Comparison of ENCODE assay signal across 23 mouse cellular contexts in the genomic region with DNA sequence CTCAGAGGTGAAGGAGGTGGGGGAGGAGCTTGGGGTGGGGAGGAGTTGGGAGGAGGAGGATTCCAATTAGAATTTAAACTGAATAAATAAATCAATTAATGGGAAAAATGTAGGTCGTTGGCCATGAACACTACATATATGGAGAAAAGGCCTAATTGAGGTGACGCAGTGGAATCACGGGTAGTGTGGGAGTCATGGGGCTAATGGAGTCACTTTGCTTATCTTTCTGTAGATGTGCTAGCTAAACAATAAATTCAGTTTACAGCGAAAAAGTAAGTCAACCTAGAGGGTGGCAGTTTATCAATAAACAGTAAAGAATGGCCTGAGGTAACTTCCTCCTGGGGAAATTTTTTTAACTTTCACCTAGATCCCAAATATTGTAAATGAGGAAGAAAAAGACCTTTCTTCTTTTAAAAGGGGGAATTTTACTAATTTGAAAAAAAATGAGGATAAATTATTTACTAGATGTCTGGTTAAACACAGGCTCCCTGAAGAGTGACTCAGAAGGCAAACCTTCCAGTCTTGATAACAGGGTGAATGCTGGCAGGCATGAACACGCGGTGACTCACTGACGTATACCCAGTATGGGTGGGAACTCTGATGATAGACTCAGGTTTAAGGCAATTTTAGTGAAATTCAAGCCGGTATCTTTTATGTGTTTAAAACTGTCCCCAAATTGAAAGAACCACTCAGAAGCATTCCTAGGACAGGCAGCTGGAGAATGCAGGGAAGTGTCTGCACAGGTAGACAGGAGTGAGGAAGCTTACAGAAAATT. TPM values are rescaled to one million over a fixed set of nuclear protein-coding genes. Genes with fewer than 3 reads are reported as not detected.
A peak's percentile ranks its signal among the peaks of the same experiment; 100 is the strongest.
DNase-seq lines count a peak whose midpoint lies in the region; ATAC-seq and TF ChIP-seq lines count a peak whose summit lies in the region.
"Had no signal": no experiment of that assay in that cellular context is flagged by ENCODE, and none has a peak within 500 bp of the region (broad histone marks: within the 10 kb centered on the region; RNA-seq: fewer than 3 reads in every experiment).

No protein-coding gene starts in this region.

- H3K27me3 ChIP-seq in heart, postnatal 0 days (ENCODE audit: control insufficient read depth, insufficient read depth, low read length), result no peaks in the 10 kb centered on the region
- H3K27me3 ChIP-seq in C2C12 (ENCODE audit: control insufficient read depth, insufficient read depth, insufficient read length), result no peaks in the 10 kb centered on the region
- no peaks in the 10 kb centered on the region for H3K27me3 ChIP-seq in intestine, postnatal 0 days (replicated peaks; ENCODE audit: control insufficient read depth, insufficient read depth, low read length)
- no peaks in the 10 kb centered on the region for H3K27me3 ChIP-seq in forebrain, embryonic 10.5 days (ENCODE audit: poor library complexity, severe bottlenecking)
- H3K27me3 ChIP-seq: heart, embryonic 15.5 days; limb, embryonic 12.5 days; liver, embryonic 13.5 days; midbrain, embryonic 13.5 days had no signal

- no peak overlapping the region for H3K4me3 ChIP-seq in heart, postnatal 0 days (ENCODE audit: low read depth, low read length)
- H3K4me3 ChIP-seq in C2C12 (ENCODE audit: insufficient read depth, poor library complexity, severe bottlenecking), result no peak overlapping the region
- no peak overlapping the region for H3K4me3 ChIP-seq in intestine, postnatal 0 days (ENCODE audit: low read depth, low read length)
- H3K4me3 ChIP-seq in forebrain, embryonic 10.5 days, result no peak overlapping the region
- H3K4me3 ChIP-seq: erythroblast, embryonic 14.5 days; heart, embryonic 15.5 days; limb, embryonic 12.5 days; liver, embryonic 13.5 days; midbrain, embryonic 13.5 days had no signal

- 62% methylated on average over 8 of the region's 8 CpGs for WGBS in heart, postnatal 0 days
- WGBS in intestine, postnatal 0 days, result 36% methylated on average over 8 of the region's 8 CpGs
- 89% methylated on average over 8 of the region's 8 CpGs for WGBS in forebrain, embryonic 10.5 days

- DNase-seq in heart, postnatal 0 days (ENCODE audit: low spot score), result peak; percentile 17
- no peak for DNase-seq in heart, adult 8-10 months (ENCODE audit: low spot score)
- DNase-seq in adrenal gland, postnatal 14 days, result peak; percentile 22
- no peak for DNase-seq in cerebellum, postnatal 4 days (ENCODE audit: low spot score in 2 of 2)
- no peak for DNase-seq in forebrain, embryonic 10.5 days (ENCODE audit: extremely low spot score, low spot score)
- DNase-seq: B cell, adult 2 months; cerebellum, postnatal 10 days; forebrain, postnatal 0 days; heart, adult 11 months; kidney, adult 2 months; kidney, postnatal 25 days; layer of hippocampus, adult 9-11 months; liver, embryonic 13.5 days; right cerebral cortex, postnatal 14 days; thymus, postnatal 36 days had no signal

- no peak overlapping the region for H3K4me2 ChIP-seq in heart, postnatal 0 days (ENCODE audit: low read depth, low read length)
- H3K4me2 ChIP-seq in intestine, postnatal 0 days (replicated peaks; ENCODE audit: low read depth), result no peak overlapping the region
- H3K4me2 ChIP-seq: heart, embryonic 15.5 days; hindbrain, embryonic 14.5 days; limb, embryonic 12.5 days; liver, embryonic 13.5 days; midbrain, embryonic 13.5 days had no signal

- no peaks in the 10 kb centered on the region for H3K79me2 ChIP-seq in C2C12 (ENCODE audit: control insufficient read depth, insufficient read depth)

- TF ChIP-seq CTCF in heart, postnatal 0 days (IDR thresholded peaks at IDR 0.05; ENCODE audit: low read depth), result no peak
- no peak for TF ChIP-seq CTCF in C2C12 (IDR thresholded peaks at IDR 0.05; ENCODE audit: control insufficient read depth, insufficient read depth, insufficient read length)
- TF ChIP-seq CTCF in intestine, postnatal 0 days (IDR thresholded peaks at IDR 0.05; ENCODE audit: low read depth), result no peak

- no peak overlapping the region for H3ac ChIP-seq in C2C12 (ENCODE audit: control insufficient read depth, insufficient read length, low read depth)

- no peak for TF ChIP-seq EP300 in heart, postnatal 0 days (IDR thresholded peaks at IDR 0.05; ENCODE audit: low read depth)

- H3K27ac ChIP-seq in heart, postnatal 0 days (ENCODE audit: low read depth), result no peak overlapping the region
- H3K27ac ChIP-seq in intestine, postnatal 0 days (ENCODE audit: low read depth, low read length), result no peak overlapping the region
- no peak overlapping the region for H3K27ac ChIP-seq in forebrain, embryonic 10.5 days
- H3K27ac ChIP-seq: heart, embryonic 15.5 days; hindbrain, embryonic 14.5 days; limb, embryonic 12.5 days; liver, embryonic 13.5 days; midbrain, embryonic 13.5 days had no signal

- H3K9me3 ChIP-seq in heart, postnatal 0 days (replicated peaks; ENCODE audit: control insufficient read depth, low read length), result no peaks in the 10 kb centered on the region
- H3K9me3 ChIP-seq in intestine, postnatal 0 days (ENCODE audit: control insufficient read depth), result no peaks in the 10 kb centered on the region
- H3K9me3 ChIP-seq in forebrain, embryonic 10.5 days, result no peaks in the 10 kb centered on the region
- H3K9me3 ChIP-seq: heart, embryonic 15.5 days; limb, embryonic 12.5 days; liver, embryonic 13.5 days; midbrain, embryonic 13.5 days had no signal

- no peak for ATAC-seq in heart, postnatal 0 days (ENCODE audit: insufficient read depth, low read depth)
- peak; percentile 97 for ATAC-seq in intestine, postnatal 0 days
- no peak for ATAC-seq in cerebellum, adult (ENCODE audit: insufficient number of reproducible peaks, low FRiP score, low TSS enrichment)
- ATAC-seq: forebrain, postnatal 0 days; midbrain, embryonic 13.5 days had no signal

- no peaks in the 10 kb centered on the region for H3K4me1 ChIP-seq in heart, postnatal 0 days (ENCODE audit: control insufficient read depth, insufficient read depth)
- H3K4me1 ChIP-seq in intestine, postnatal 0 days (replicated peaks; ENCODE audit: control insufficient read depth, insufficient read depth, low read length), result 0 out of 2 replicates have a peak, but pooled peaks cover 3% of the 10 kb centered on the region
- H3K4me1 ChIP-seq in forebrain, embryonic 10.5 days, result no peaks in the 10 kb centered on the region
- H3K4me1 ChIP-seq: limb, embryonic 12.5 days; liver, embryonic 13.5 days; midbrain, embryonic 13.5 days had no signal

- no peak overlapping the region for H3K9ac ChIP-seq in heart, postnatal 0 days (replicated peaks; ENCODE audit: low read depth, low read length)
- H3K9ac ChIP-seq in intestine, postnatal 0 days (ENCODE audit: low read depth, low read length), result no peak overlapping the region
- H3K9ac ChIP-seq: forebrain, postnatal 0 days; heart, embryonic 15.5 days; hindbrain, embryonic 14.5 days; limb, embryonic 12.5 days; liver, embryonic 13.5 days; midbrain, embryonic 13.5 days had no signal

- H3K36me3 ChIP-seq in heart, postnatal 0 days (replicated peaks; ENCODE audit: control insufficient read depth, insufficient read depth, low read length), result no peaks in the 10 kb centered on the region
- no peaks in the 10 kb centered on the region for H3K36me3 ChIP-seq in C2C12 (ENCODE audit: control insufficient read depth, insufficient read depth)
- no peaks in the 10 kb centered on the region for H3K36me3 ChIP-seq in intestine, postnatal 0 days (ENCODE audit: control insufficient read depth, insufficient read depth)
- H3K36me3 ChIP-seq in forebrain, embryonic 10.5 days (replicated peaks), result no peaks in the 10 kb centered on the region
- H3K36me3 ChIP-seq: heart, embryonic 15.5 days; limb, embryonic 12.5 days; liver, embryonic 13.5 days; midbrain, embryonic 13.5 days had no signal

- H3K79me3 ChIP-seq in C2C12 (ENCODE audit: low read depth), result no peaks in the 10 kb centered on the region

TF ChIP-seq in C2C12, 6 proteins besides CTCF, POLR2A, EP300 and RAD21:
- TF ChIP-seq MAX (IDR thresholded peaks at IDR 0.05) (no peak), FOSL1 (IDR thresholded peaks at IDR 0.05; ENCODE audit: insufficient read depth, low read length, poor library complexity, severe bottlenecking) (peak; percentile 89), MYOG (IDR thresholded peaks at IDR 0.05; ENCODE audit: control insufficient read depth, extremely low read depth, insufficient read length) (no peak), CEBPB (IDR thresholded peaks at IDR 0.05; ENCODE audit: low read depth) (no peak), USF1 (IDR thresholded peaks at IDR 0.05; ENCODE audit: low read depth) (no peak), MYOD1 (IDR thresholded peaks at IDR 0.05; ENCODE audit: control insufficient read depth, insufficient read length, low read depth) (no peak)

RNA-seq across cellular contexts. Expression of a gene that starts 6.6 kb away (rescaled TPM):
- total RNA-seq in heart, postnatal 0 days (2014; rRNA removed; ENCODE audit: low replicate concordance), result 4.9 and 8.7 TPM in 2 replicates
- polyA plus RNA-seq in heart, postnatal 0 days (2015; fragmentation: Nextera tagmentation; extraction: Ambion mirVana), result 5.8 and 7.0 TPM in 2 replicates
- 1 to 10 TPM; 5.0 to 7.5 (median 6.6) TPM for total RNA-seq in heart, adult 8-10 months (2022)
- polyA plus RNA-seq in C2C12 (2012; fragmentation: generic; extraction: Trizol), result 2.1 TPM
- 14.6 and 22.4 TPM in 2 replicates for total RNA-seq in adrenal gland, postnatal 14 days (2021)
- 7.9 and 8.5 TPM in 2 replicates for polyA plus RNA-seq in intestine, postnatal 0 days (2015; fragmentation: Nextera tagmentation; extraction: Ambion mirVana)
- 3.0 and 3.5 TPM in 2 replicates for polyA plus RNA-seq in forebrain, embryonic 10.5 days (2016; fragmentation: Nextera tagmentation; extraction: Ambion mirVana)

Comparison
In these comparisons a context has a peak if more than half of its experiments do, and no peak if none do; other contexts are left out.
1. DNase-seq: peak in heart, postnatal 0 days (single experiment) and adrenal gland, postnatal 14 days (single experiment); none in heart, adult 8-10 months (single experiment), cerebellum, postnatal 4 days (0 of 2) and forebrain, embryonic 10.5 days (single experiment).